Mouse (Mus musculus): ENCODE results near the gene Neurod2. TPM values are rescaled to one million over a fixed set of nuclear protein-coding genes. Genes with fewer than 3 reads are reported as not detected.

Neurod2 gene
- total RNA-seq, 1 experiment from 2014 or later, result not detected

DNA sequence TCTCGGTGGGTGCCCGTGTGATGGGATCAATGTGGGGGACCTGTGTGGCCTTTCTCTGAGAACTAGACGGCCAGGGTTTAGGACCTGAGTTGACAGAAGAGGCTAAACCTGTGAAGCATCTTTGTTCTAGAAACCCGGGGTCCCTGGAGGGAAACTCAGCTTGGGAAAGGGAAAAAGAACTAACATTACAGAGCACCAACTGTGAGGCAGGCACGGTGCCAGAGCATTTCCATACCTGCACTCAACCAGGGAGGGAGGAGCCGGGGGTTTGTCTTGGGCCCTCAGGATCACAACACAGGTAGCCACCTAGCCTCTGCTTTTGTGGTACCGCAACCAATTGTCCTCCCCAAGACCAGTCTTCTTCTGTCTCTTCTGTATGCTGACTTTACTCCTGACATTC is 41.5 kb downstream of the Neurod2 start:
- ATAC-seq (ENCODE audit: extremely low read depth, insufficient number of reproducible peaks, low FRiP score, poor library complexity, severe bottlenecking), result no peak

GRCm38 (mm10) chr11:98287531-98287930 is 41.9 kb downstream of the Neurod2 start:
- no peak for ATAC-seq (ENCODE audit: extremely low read depth, insufficient number of reproducible peaks, low FRiP score, poor library complexity, severe bottlenecking)

DNA sequence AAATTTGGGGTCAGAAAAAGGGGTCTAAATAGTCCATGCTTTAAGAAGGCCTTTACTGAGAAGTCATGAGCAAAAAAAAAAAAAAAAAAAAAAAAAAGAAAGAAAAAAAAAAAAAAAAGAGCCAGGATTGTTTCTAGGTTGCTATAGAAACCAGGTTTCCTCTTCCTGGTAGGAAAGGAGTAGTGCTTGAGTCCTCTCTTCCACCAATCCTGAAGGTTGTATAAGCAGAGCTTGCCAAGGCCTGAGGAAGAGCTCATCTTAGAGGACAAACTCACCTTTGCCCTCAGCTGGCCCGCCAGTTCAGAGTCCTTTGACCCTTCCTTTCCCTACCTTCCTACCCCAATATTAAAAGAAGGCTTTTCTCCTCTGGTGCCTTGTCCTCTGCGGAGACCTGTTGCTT is 44.1 kb downstream of the Neurod2 start:
- ATAC-seq (ENCODE audit: extremely low read depth, insufficient number of reproducible peaks, low FRiP score, poor library complexity, severe bottlenecking), result no peak

- no peak for ATAC-seq (ENCODE audit: extremely low read depth, insufficient number of reproducible peaks, low FRiP score, poor library complexity, severe bottlenecking)
Observed at GRCm38 (mm10) chr11:98284230-98284629, 45.2 kb downstream of the Neurod2 start.

DNA sequence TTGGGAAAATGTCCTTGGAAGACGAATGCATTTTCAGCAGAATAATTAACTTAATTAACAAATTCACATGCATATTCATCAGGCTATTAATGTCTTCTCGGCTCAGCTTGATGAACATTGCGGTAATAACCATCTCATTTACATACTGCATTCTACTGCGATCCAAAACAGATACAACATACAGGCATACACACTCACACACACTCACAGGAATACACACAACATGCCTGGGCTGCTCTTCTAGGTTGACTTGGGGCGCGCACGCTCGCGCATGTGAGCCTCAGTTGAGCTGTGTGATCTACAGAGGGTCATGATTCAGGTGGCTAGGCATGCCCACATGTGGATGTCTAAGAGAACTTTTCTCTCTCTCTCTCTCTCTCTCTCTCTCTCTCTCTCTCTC is 45.7 kb downstream of the Neurod2 start:
- no peak for ATAC-seq (ENCODE audit: extremely low read depth, insufficient number of reproducible peaks, low FRiP score, poor library complexity, severe bottlenecking)

Other genes with a start within 250 kb of the Neurod2 start
- gene Fbxl20, start 179.2 kb downstream of the Neurod2 start, total RNA-seq (2017), result 56.2 and 61.6 TPM in 2 replicates
- gene Med1, start 136.4 kb downstream of the Neurod2 start, total RNA-seq (2017), result 52.8 and 56.1 TPM in 2 replicates
- 134 and 140 TPM in 2 replicates for gene Cdk12, start 126.6 kb downstream of the Neurod2 start, total RNA-seq (2017)
- not detected in 2 replicates for gene Ppp1r1b, start 18.8 kb upstream of the Neurod2 start, total RNA-seq (2017)
- gene Stard3, start 28.7 kb upstream of the Neurod2 start, total RNA-seq (2017), result 36.2 and 47.1 TPM in 2 replicates
- gene Tcap, start 54.2 kb upstream of the Neurod2 start, total RNA-seq (2017), result not detected in 2 replicates
- not detected in 2 replicates for gene Pnmt, start 56.8 kb upstream of the Neurod2 start, total RNA-seq (2017)
- 1.6 and 3.1 TPM in 2 replicates for gene Pgap3, start 70.8 kb upstream of the Neurod2 start, total RNA-seq (2017)
- 0.23 TPM in 1 of 2 replicates, not detected in the other for gene Erbb2, start 82.8 kb upstream of the Neurod2 start, total RNA-seq (2017)
- gene Mien1, start 109.3 kb upstream of the Neurod2 start, total RNA-seq (2017), result 30.1 and 37.2 TPM in 2 replicates
- gene Grb7, start 116.7 kb upstream of the Neurod2 start, total RNA-seq (2017), result 0.98 and 1.7 TPM in 2 replicates
- gene Ikzf3, start 216.4 kb upstream of the Neurod2 start, total RNA-seq (2017), result 315 and 346 TPM in 2 replicates
- 2.4 and 7.5 TPM in 2 replicates for gene Zpbp2, start 221.4 kb upstream of the Neurod2 start, total RNA-seq (2017)

All from neutrophil, adult 5-6 weeks (primary cell).